Comparison of ENCODE assay signal across 10 mouse cellular contexts in the genomic region with DNA sequence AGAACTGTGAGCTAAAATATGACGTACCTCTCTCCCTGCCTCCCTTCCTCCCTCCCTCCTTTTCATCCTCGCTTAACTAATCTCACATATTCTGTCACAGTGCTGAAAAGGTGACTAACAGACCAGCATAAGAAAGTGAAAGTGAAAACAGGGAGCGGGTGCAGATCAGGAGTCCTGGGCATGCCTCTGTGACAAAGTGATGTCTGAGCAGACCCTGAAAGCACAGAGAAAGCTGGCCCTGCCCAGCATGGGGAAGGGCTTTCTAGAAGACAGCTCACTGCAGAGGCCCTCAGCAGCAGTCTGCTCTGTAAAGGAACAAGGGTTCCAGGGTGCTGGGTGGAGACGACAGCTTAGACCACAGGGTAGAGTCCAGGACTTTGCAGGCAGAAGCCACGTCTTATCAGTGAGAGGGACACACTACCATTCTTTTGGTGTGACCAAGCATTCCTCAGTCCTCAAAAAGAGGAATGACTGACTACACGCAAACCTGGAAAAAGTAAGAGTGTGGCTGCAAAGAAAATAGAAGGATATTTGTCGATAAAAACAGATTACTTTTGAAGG. TPM values are rescaled to one million over a fixed set of nuclear protein-coding genes. Genes with fewer than 3 reads are reported as not detected.
DNase-seq lines count a peak whose midpoint lies in the region; ATAC-seq and TF ChIP-seq lines count a peak whose summit lies in the region.
"Had no signal": no experiment of that assay in that cellular context is flagged by ENCODE, and none has a peak within 500 bp of the region (broad histone marks: within the 10 kb centered on the region; RNA-seq: fewer than 3 reads in every experiment).

No protein-coding gene starts in this region.

- no peak overlapping the region for H3K27ac ChIP-seq in liver, adult 2 months (replicated peaks; ENCODE audit: insufficient read depth, low read depth, low read length)
- H3K27ac ChIP-seq: embryonic facial prominence, embryonic 13.5 days had no signal

- no peaks in the 10 kb centered on the region for H3K36me3 ChIP-seq in liver, adult 2 months (ENCODE audit: control insufficient read depth, insufficient read depth, low read length)
- H3K36me3 ChIP-seq in myocyte (ENCODE audit: control insufficient read depth, insufficient read depth), result no peaks in the 10 kb centered on the region
- H3K36me3 ChIP-seq: embryonic facial prominence, embryonic 13.5 days had no signal

- no peaks in the 10 kb centered on the region for H3K4me1 ChIP-seq in liver, adult 2 months (ENCODE audit: control insufficient read depth, insufficient read depth, low read length)

- peak overlapping the region; percentile 44 for H3K4me2 ChIP-seq in myocyte (ENCODE audit: low read depth)
- H3K4me2 ChIP-seq: embryonic facial prominence, embryonic 13.5 days had no signal

- peak; percentile 76 to 92 for ATAC-seq in hematopoietic stem cell, adult 5-6 weeks (replicated peaks in 1 of 2; ENCODE audit: insufficient read depth in 1 of 2, low FRiP score in 2 of 2, low TSS enrichment in 1 of 2, low read depth in 1 of 2, poor library complexity in 2 of 2, severe bottlenecking in 2 of 2)

- WGBS in liver, adult 2 months, result 69% methylated on average over 7 of the region's 7 CpGs

- no peaks in the 10 kb centered on the region for H3K27me3 ChIP-seq in liver, adult 2 months (ENCODE audit: control insufficient read depth, insufficient read depth, low read length)
- no peaks in the 10 kb centered on the region for H3K27me3 ChIP-seq in myocyte (ENCODE audit: control insufficient read depth, insufficient read depth, insufficient read length)

- H3K9ac ChIP-seq in liver, adult 2 months (ENCODE audit: low read depth, low read length), result no peak overlapping the region
- H3K9ac ChIP-seq: embryonic facial prominence, embryonic 13.5 days had no signal

- TF ChIP-seq CTCF in liver, adult 2 months (IDR thresholded peaks at IDR 0.05; ENCODE audit: low read depth, low read length), result no peak

- TF ChIP-seq POLR2A in liver, adult 2 months (IDR thresholded peaks at IDR 0.05; ENCODE audit: extremely low read depth, insufficient read depth, low read length), result no peak
- no peak for TF ChIP-seq POLR2A in myocyte (IDR thresholded peaks at IDR 0.05; ENCODE audit: insufficient read length, low read depth)

- H3K4me3 ChIP-seq in liver, adult 2 months (ENCODE audit: insufficient read depth, low read depth, low read length), result no peak overlapping the region
- no peak overlapping the region for H3K4me3 ChIP-seq in myocyte
- H3K4me3 ChIP-seq: embryonic facial prominence, embryonic 13.5 days had no signal

- H3ac ChIP-seq in myocyte (ENCODE audit: control insufficient read depth, insufficient read length), result no peak overlapping the region

- H3K79me2 ChIP-seq in liver, adult 2 months (ENCODE audit: control insufficient read depth, insufficient read depth, low read length), result no peaks in the 10 kb centered on the region
- H3K79me2 ChIP-seq in myocyte (ENCODE audit: control insufficient read depth, insufficient read depth), result no peaks in the 10 kb centered on the region

- DNase-seq in liver, adult 2 months (ENCODE audit: extremely low read depth, low read depth, low spot score), result peak; percentile 2
- DNase-seq in liver (no peak), MN1 (ENCODE audit: low spot score) (no peak)
- peak; percentile 11 for DNase-seq in Muller cell, postnatal 12 days (ENCODE audit: inconsistent ontology term)
- no peak for DNase-seq in neural tube, embryonic 10.5 days (ENCODE audit: extremely low spot score, low spot score)
- DNase-seq: kidney, postnatal 10 days; midbrain, embryonic 14.5 days had no signal

TF ChIP-seq in myocyte, 11 proteins besides CTCF, POLR2A, EP300 and RAD21:
- TF ChIP-seq E2F4 (IDR thresholded peaks at IDR 0.05; ENCODE audit: insufficient read depth) (no peak), MYOG (IDR thresholded peaks at IDR 0.05; ENCODE audit: control insufficient read depth in 1 of 3, insufficient read depth in 1 of 3, insufficient read length in 2 of 3, low read depth in 2 of 3) (no peak), POLR2AphosphoS2 (IDR thresholded peaks at IDR 0.05; ENCODE audit: insufficient read length, low read depth) (no peak), MYOD1 (IDR thresholded peaks at IDR 0.05; ENCODE audit: control insufficient read depth in 1 of 3, insufficient read length in 2 of 3, low read depth in 2 of 3) (no peak), SRF (IDR thresholded peaks at IDR 0.05; ENCODE audit: control insufficient read depth, insufficient read length, low read depth) (no peak), REST (IDR thresholded peaks at IDR 0.05; ENCODE audit: insufficient read depth, insufficient read length) (no peak), CEBPB (IDR thresholded peaks at IDR 0.05; ENCODE audit: insufficient read depth, poor library complexity, severe bottlenecking) (no peak)

RNA-seq across cellular contexts. Expression of gene Tmtc1, which starts 7.7 kb away (rescaled TPM):
- 0.46 and 0.47 TPM in 2 replicates for total RNA-seq in liver, adult 2 months (2014; rRNA removed)
- polyA plus RNA-seq in liver, adult 2 months (2012; rRNA removed), result 0.16 and 0.19 TPM in 2 replicates
- 0.55 and 1.1 TPM in 2 replicates for total RNA-seq in hematopoietic stem cell, adult 5-6 weeks (2017)
- 0.01 TPM for polyA plus RNA-seq in myocyte (2012; fragmentation: generic; extraction: Trizol)

Comparison
In these comparisons a context has a peak if more than half of its experiments do, and no peak if none do; other contexts are left out.
1. DNase-seq: peak in liver, adult 2 months (single experiment) and Muller cell, postnatal 12 days (single experiment); none in liver (single experiment), neural tube, embryonic 10.5 days (single experiment) and MN1 (single experiment).